Mouse (Mus musculus) midbrain, embryonic 10.5 days (tissue): ENCODE measurements around the gene Trp53i13. TPM values are rescaled to one million over a fixed set of nuclear protein-coding genes. Genes with fewer than 3 reads are reported as not detected.

Experiments
- DNase-seq: peaks from one replicate; pipeline ENCODE4 v3.0.0-alpha.2; 2017; ENCODE audit warnings: low spot score
- H3K27ac ChIP-seq: fragments of 300-500 bp; sonication (generic); replicated peaks from 2 replicates; pipeline ENCODE4 v1.5.1; 2016; ENCODE audit warnings: mild to moderate bottlenecking
- H3K27me3 ChIP-seq: fragments of 300-500 bp; sonication (generic); 2 replicates; pipeline ENCODE4 v1.6.1; 2016; ENCODE audit warnings: low read depth, mild to moderate bottlenecking; ENCODE audit not compliant: poor library complexity, severe bottlenecking
- H3K36me3 ChIP-seq: fragments of 300-500 bp; sonication (generic); 2 replicates; pipeline ENCODE4 v1.6.1; 2016; ENCODE audit warnings: mild to moderate bottlenecking, moderate library complexity
- H3K4me1 ChIP-seq: fragments of 300-500 bp; sonication (generic); 2 replicates; pipeline ENCODE4 v1.6.1; 2016
- H3K4me3 ChIP-seq: fragments of 300-500 bp; sonication (generic); 2 replicates; pipeline ENCODE4 v1.5.1; 2016; ENCODE audit warnings: mild to moderate bottlenecking, moderate library complexity
- H3K9me3 ChIP-seq: fragments of 300-500 bp; sonication (generic); replicated peaks from 2 replicates; pipeline ENCODE4 v1.6.1; 2016; ENCODE audit warnings: mild to moderate bottlenecking
- WGBS: fragments of 180-500 bp; shearing (Covaris S2); methylation state at CpG from one replicate; pipeline ENCODE4 v1.1.7; 2016; 5-methylcytosine and 5-hydroxymethylcytosine counted together
- polyA plus RNA-seq: library from polyadenylated mRNA; unstranded; fragments of >200 nt; fragmentation: Nextera tagmentation; extraction: Ambion mirVana; gene quantifications from 2 replicates; pipeline ENCODE4 v1.2.1, GENCODE M21; 2016

The Trp53i13 gene
- polyA plus RNA-seq, 1 experiment from 2014 or later: 31.3 TPM

GRCm38 (mm10) chr11:77505291-77505980 lies 10.3 kb downstream of the Trp53i13 start:
- WGBS: 91% methylated on average over 22 of the region's 22 CpGs
- DNase-seq: no peak
- Histone ChIP-seq H3K9me3 (no peaks in the 10 kb centered on the region), H3K4me1 (peaks cover 29% of the 10 kb centered on the region), H3K4me3 (0 out of 2 replicates have a peak overlapping the region, but pooled peaks have one; percentile 2), H3K36me3 (peaks cover 99% of the 10 kb centered on the region), H3K27ac (no peak overlapping the region), H3K27me3 (peaks cover 21% of the 10 kb centered on the region)

GRCm38 (mm10) chr11:77504377-77504776 lies 11.4 kb downstream of the Trp53i13 start:
- 96% methylated on average over 19 of the region's 19 CpGs for WGBS

GRCm38 (mm10) chr11:77503511-77503910 lies 12.3 kb downstream of the Trp53i13 start:
- H3K36me3 ChIP-seq: peaks cover 99% of the 10 kb centered on the region
- 70% methylated on average over 3 of the region's 3 CpGs for WGBS
- DNase-seq: no peak

More at GRCm38 (mm10) chr11:77504377-77504776, 11.4 kb downstream of the Trp53i13 start:
- DNase-seq: no peak
- Histone ChIP-seq H3K27me3 (peaks cover 11% of the 10 kb centered on the region), H3K4me3 (no peak overlapping the region), H3K27ac (no peak overlapping the region), H3K4me1 (peaks cover 40% of the 10 kb centered on the region), H3K36me3 (peaks cover 100% of the 10 kb centered on the region), H3K9me3 (no peaks in the 10 kb centered on the region)

GRCm38 (mm10) chr11:77502481-77502880 lies 13.3 kb downstream of the Trp53i13 start:
- no peaks in the 10 kb centered on the region for H3K27me3 ChIP-seq
- 85% methylated on average over 6 of the region's 6 CpGs for WGBS
- no peak overlapping the region for H3K4me3 ChIP-seq
- no peaks in the 10 kb centered on the region for H3K9me3 ChIP-seq
- no peak for DNase-seq
- peaks cover 89% of the 10 kb centered on the region for H3K36me3 ChIP-seq
- peaks cover 42% of the 10 kb centered on the region for H3K4me1 ChIP-seq
- no peak overlapping the region; the same call in 1 of the 2 replicates for H3K27ac ChIP-seq

More at GRCm38 (mm10) chr11:77503511-77503910, 12.3 kb downstream of the Trp53i13 start:
- no peak overlapping the region for H3K27ac ChIP-seq
- no peaks in the 10 kb centered on the region for H3K9me3 ChIP-seq
- peaks cover 42% of the 10 kb centered on the region for H3K4me1 ChIP-seq
- H3K4me3 ChIP-seq: no peak overlapping the region
- H3K27me3 ChIP-seq: peaks cover 3% of the 10 kb centered on the region

- 96% methylated on average over 4 of the region's 4 CpGs for WGBS
- no peak overlapping the region for H3K27ac ChIP-seq
- H3K9me3 ChIP-seq: no peaks in the 10 kb centered on the region
- H3K27me3 ChIP-seq: no peaks in the 10 kb centered on the region
- no peak overlapping the region for H3K4me3 ChIP-seq
- peaks cover 86% of the 10 kb centered on the region for H3K36me3 ChIP-seq
- peaks cover 43% of the 10 kb centered on the region for H3K4me1 ChIP-seq
- DNase-seq: no peak
Observed at GRCm38 (mm10) chr11:77501971-77502370, 13.8 kb downstream of the Trp53i13 start.

- Histone ChIP-seq H3K4me1 (peaks cover 48% of the 10 kb centered on the region), H3K36me3 (peaks cover 83% of the 10 kb centered on the region), H3K4me3 (no peak overlapping the region), H3K9me3 (no peaks in the 10 kb centered on the region), H3K27me3 (no peaks in the 10 kb centered on the region), H3K27ac (no peak overlapping the region)
- WGBS: 35% methylated on average over 5 of the region's 5 CpGs
- peak; percentile 64 for DNase-seq
Observed at GRCm38 (mm10) chr11:77501392-77501791, 14.4 kb downstream of the Trp53i13 start.

- no peaks in the 10 kb centered on the region for H3K9me3 ChIP-seq
- 0 out of 2 replicates have a peak overlapping the region, but pooled peaks have one; percentile 3 for H3K4me3 ChIP-seq
- 0 out of 2 replicates have a peak overlapping the region, but pooled peaks have one; percentile 23 for H3K27ac ChIP-seq
- H3K4me1 ChIP-seq: peaks cover 56% of the 10 kb centered on the region
- peaks cover 75% of the 10 kb centered on the region for H3K36me3 ChIP-seq
- H3K27me3 ChIP-seq: no peaks in the 10 kb centered on the region
- no peak for DNase-seq
- 90% methylated on average over 17 of the region's 17 CpGs for WGBS
Observed at GRCm38 (mm10) chr11:77500361-77501325, 15.1 kb downstream of the Trp53i13 start.

- no peak for DNase-seq
- no peak overlapping the region for H3K27ac ChIP-seq
- no peak overlapping the region for H3K4me3 ChIP-seq
- WGBS: 92% methylated on average over 7 of the region's 7 CpGs
- H3K4me1 ChIP-seq: peaks cover 68% of the 10 kb centered on the region
- H3K9me3 ChIP-seq: no peaks in the 10 kb centered on the region
- H3K27me3 ChIP-seq: no peaks in the 10 kb centered on the region
- H3K36me3 ChIP-seq: peaks cover 62% of the 10 kb centered on the region
Observed at GRCm38 (mm10) chr11:77499354-77499753, 16.4 kb downstream of the Trp53i13 start.

GRCm38 (mm10) chr11:77498261-77499139 lies 17.3 kb downstream of the Trp53i13 start:
- Histone ChIP-seq H3K4me1 (peaks cover 77% of the 10 kb centered on the region), H3K27me3 (no peaks in the 10 kb centered on the region), H3K27ac (peak overlapping the region; percentile 81), H3K9me3 (no peaks in the 10 kb centered on the region), H3K4me3 (peak overlapping the region; percentile 36), H3K36me3 (peaks cover 54% of the 10 kb centered on the region)
- no peak for DNase-seq
- WGBS: 69% methylated on average over 12 of the region's 12 CpGs

GRCm38 (mm10) chr11:77497851-77498250 lies 17.9 kb downstream of the Trp53i13 start:
- peaks cover 79% of the 10 kb centered on the region for H3K4me1 ChIP-seq
- WGBS: 10% methylated on average over 4 of the region's 4 CpGs
- H3K27ac ChIP-seq: peak overlapping the region; percentile 81
- H3K4me3 ChIP-seq: peak overlapping the region; percentile 36
- no peaks in the 10 kb centered on the region for H3K27me3 ChIP-seq
- DNase-seq: peak; percentile 55
- H3K36me3 ChIP-seq: peaks cover 47% of the 10 kb centered on the region
- no peaks in the 10 kb centered on the region for H3K9me3 ChIP-seq

GRCm38 (mm10) chr11:77497341-77497756 lies 18.4 kb downstream of the Trp53i13 start:
- no peaks in the 10 kb centered on the region for H3K9me3 ChIP-seq
- H3K4me1 ChIP-seq: peaks cover 84% of the 10 kb centered on the region
- DNase-seq: peak; percentile 78
- H3K27ac ChIP-seq: peak overlapping the region; percentile 81
- peaks cover 42% of the 10 kb centered on the region for H3K36me3 ChIP-seq
- H3K4me3 ChIP-seq: peak overlapping the region; percentile 36
- no peaks in the 10 kb centered on the region for H3K27me3 ChIP-seq
- WGBS: 13% methylated on average over 6 of the region's 6 CpGs

GRCm38 (mm10) chr11:77495507-77495906 lies 20.3 kb downstream of the Trp53i13 start:
- no peak for DNase-seq
- 0 out of 2 replicates have a peak, but pooled peaks cover 5% of the 10 kb centered on the region for H3K27me3 ChIP-seq
- H3K9me3 ChIP-seq: no peaks in the 10 kb centered on the region
- peak overlapping the region; percentile 24; the same call in 1 of the 2 replicates for H3K27ac ChIP-seq
- peaks cover 24% of the 10 kb centered on the region for H3K36me3 ChIP-seq
- peaks cover 95% of the 10 kb centered on the region for H3K4me1 ChIP-seq
- no peak overlapping the region for H3K4me3 ChIP-seq
